Mouse (Mus musculus): ENCODE results near the gene Kif1b. TPM values are rescaled to one million over a fixed set of nuclear protein-coding genes. Genes with fewer than 3 reads are reported as not detected.

Kif1b gene
- total and polyA plus RNA-seq, 2 experiments from 2014 or later: 215 to 425 TPM

- Histone ChIP-seq H3K4me1 (ENCODE audit: insufficient read depth, low read length) (peaks cover 4% of the 10 kb centered on the region; the same call in 1 of the 2 replicates), H3K36me3 (ENCODE audit: insufficient read depth, low read length) (peaks cover under 1% of the 10 kb centered on the region; the same call in 1 of the 2 replicates), H3K4me3 (ENCODE audit: low read depth, low read length) (peak overlapping the region; percentile 62), H3K27ac (ENCODE audit: low read depth, low read length) (no peak overlapping the region), H3K9ac (replicated peaks; ENCODE audit: low read length, poor library complexity, severe bottlenecking) (peak overlapping the region; percentile 75; the same call in 1 of the 2 replicates), H3K4me2 (ENCODE audit: low read depth, low read length, poor library complexity, severe bottlenecking) (peak overlapping the region; percentile 60; the same call in 1 of the 2 replicates), H3K9me3 (ENCODE audit: low read length) (no peaks in the 10 kb centered on the region), H3K27me3 (ENCODE audit: insufficient read depth, low read length) (no peaks in the 10 kb centered on the region)
- no peak for DNase-seq (ENCODE audit: low spot score)
- no peak for TF ChIP-seq CTCF (IDR thresholded peaks at IDR 0.05)
- ATAC-seq (ENCODE audit: low FRiP score): no peak
- 66% methylated on average over 18 of the region's 18 CpGs for WGBS
These were observed 171.2 kb downstream of the Kif1b start for GRCm38 (mm10) chr4:149136116-149136850.

DNA sequence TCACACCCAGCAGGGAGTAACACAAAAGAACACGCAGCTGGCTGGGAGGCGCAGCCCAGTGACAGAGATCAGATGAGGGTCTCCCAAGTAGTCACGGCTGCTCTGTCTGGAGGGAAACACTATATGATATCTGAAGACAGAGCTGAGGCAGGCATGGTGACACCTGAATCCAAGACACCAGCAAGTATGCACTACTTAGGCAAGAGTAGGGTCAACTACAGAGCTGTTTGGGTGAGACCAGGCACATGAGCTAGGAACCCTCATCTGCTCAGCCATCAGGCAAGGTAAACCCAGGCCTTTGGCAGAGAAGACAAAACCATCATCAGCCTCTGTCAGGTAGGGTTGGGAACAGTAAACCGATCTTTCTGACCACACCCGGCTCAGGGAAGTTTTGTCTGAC, 174.1 kb downstream of the Kif1b start:
- Histone ChIP-seq H3K27ac (ENCODE audit: low read depth, low read length) (no peak overlapping the region), H3K4me2 (ENCODE audit: low read depth, low read length, poor library complexity, severe bottlenecking) (no peak overlapping the region), H3K27me3 (ENCODE audit: insufficient read depth, low read length) (no peaks in the 10 kb centered on the region), H3K4me1 (ENCODE audit: insufficient read depth, low read length) (peaks cover 4% of the 10 kb centered on the region; the same call in 1 of the 2 replicates), H3K4me3 (ENCODE audit: low read depth, low read length) (no peak overlapping the region), H3K9me3 (ENCODE audit: low read length) (no peaks in the 10 kb centered on the region), H3K9ac (replicated peaks; ENCODE audit: low read length, poor library complexity, severe bottlenecking) (no peak overlapping the region), H3K36me3 (ENCODE audit: insufficient read depth, low read length) (peaks cover 9% of the 10 kb centered on the region)
- no peak for TF ChIP-seq CTCF (IDR thresholded peaks at IDR 0.05)
- no peak for ATAC-seq (ENCODE audit: low FRiP score)
- 86% methylated on average over 5 of the region's 5 CpGs for WGBS
- no peak for DNase-seq (ENCODE audit: low spot score)

DNA sequence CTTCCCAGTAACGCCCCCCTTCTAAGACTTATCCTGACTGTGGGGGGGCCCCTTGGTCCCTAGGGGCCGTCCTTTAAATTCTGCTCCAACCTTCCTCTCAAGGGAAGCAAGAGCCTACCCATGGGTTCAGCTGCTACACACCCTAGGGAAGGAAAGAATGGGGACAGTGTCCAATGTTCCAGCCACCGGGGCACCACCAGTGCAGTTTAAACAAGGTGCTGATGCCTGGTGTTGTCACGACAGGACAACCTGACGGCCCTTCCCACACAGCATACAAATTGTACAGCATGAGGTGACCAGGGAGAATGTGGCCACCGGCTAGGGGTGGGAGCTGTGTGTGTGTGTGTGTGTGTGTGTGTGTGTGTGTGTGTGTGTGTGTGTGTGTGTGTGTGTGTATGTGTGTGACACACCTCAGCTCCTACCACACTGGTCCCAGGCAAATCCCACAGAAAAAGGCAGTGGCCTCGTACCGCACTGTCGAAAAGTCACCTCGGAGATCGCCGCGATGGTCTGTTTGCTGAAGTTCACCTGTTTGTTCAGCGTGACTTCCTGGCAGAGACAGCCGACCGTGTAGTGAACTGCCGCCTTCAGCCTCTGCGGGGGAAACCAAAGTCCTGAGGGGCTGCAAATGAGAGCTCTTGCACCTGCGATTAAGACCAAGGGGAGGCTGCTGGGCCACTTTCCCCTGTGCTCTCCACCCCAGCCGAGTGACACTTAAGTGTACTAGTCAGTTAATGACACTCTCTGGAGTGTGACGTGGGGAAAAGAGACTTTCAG, 175.5 kb downstream of the Kif1b start:
- no peaks in the 10 kb centered on the region for H3K9me3 ChIP-seq (ENCODE audit: low read length)
- DNase-seq (ENCODE audit: low spot score) (no peak), ATAC-seq (ENCODE audit: low FRiP score) (no peak)
- H3K9ac ChIP-seq (replicated peaks; ENCODE audit: low read length, poor library complexity, severe bottlenecking): no peak overlapping the region
- H3K4me2 ChIP-seq (ENCODE audit: low read depth, low read length, poor library complexity, severe bottlenecking): no peak overlapping the region
- WGBS: 91% methylated on average over 21 of the region's 21 CpGs
- no peak overlapping the region for H3K4me3 ChIP-seq (ENCODE audit: low read depth, low read length)
- H3K27ac ChIP-seq (ENCODE audit: low read depth, low read length): no peak overlapping the region
- H3K36me3 ChIP-seq (ENCODE audit: insufficient read depth, low read length): peaks cover 10% of the 10 kb centered on the region
- peaks cover 4% of the 10 kb centered on the region; the same call in 1 of the 2 replicates for H3K4me1 ChIP-seq (ENCODE audit: insufficient read depth, low read length)
- H3K27me3 ChIP-seq (ENCODE audit: insufficient read depth, low read length): no peaks in the 10 kb centered on the region
- TF ChIP-seq CTCF (IDR thresholded peaks at IDR 0.05): no peak

GRCm38 (mm10) chr4:149131021-149131752, 176.3 kb downstream of the Kif1b start:
- no peaks in the 10 kb centered on the region for H3K9me3 ChIP-seq (ENCODE audit: low read length)
- no peak overlapping the region for H3K9ac ChIP-seq (replicated peaks; ENCODE audit: low read length, poor library complexity, severe bottlenecking)
- no peak for TF ChIP-seq CTCF (IDR thresholded peaks at IDR 0.05)
- peaks cover 10% of the 10 kb centered on the region for H3K36me3 ChIP-seq (ENCODE audit: insufficient read depth, low read length)
- H3K27me3 ChIP-seq (ENCODE audit: insufficient read depth, low read length): no peaks in the 10 kb centered on the region
- no peak overlapping the region for H3K4me3 ChIP-seq (ENCODE audit: low read depth, low read length)
- WGBS: 93% methylated on average over 23 of the region's 23 CpGs
- ATAC-seq (ENCODE audit: low FRiP score): no peak
- DNase-seq (ENCODE audit: low spot score): no peak
- H3K4me2 ChIP-seq (ENCODE audit: low read depth, low read length, poor library complexity, severe bottlenecking): no peak overlapping the region
- H3K4me1 ChIP-seq (ENCODE audit: insufficient read depth, low read length): no peaks in the 10 kb centered on the region
- no peak overlapping the region for H3K27ac ChIP-seq (ENCODE audit: low read depth, low read length)

DNA sequence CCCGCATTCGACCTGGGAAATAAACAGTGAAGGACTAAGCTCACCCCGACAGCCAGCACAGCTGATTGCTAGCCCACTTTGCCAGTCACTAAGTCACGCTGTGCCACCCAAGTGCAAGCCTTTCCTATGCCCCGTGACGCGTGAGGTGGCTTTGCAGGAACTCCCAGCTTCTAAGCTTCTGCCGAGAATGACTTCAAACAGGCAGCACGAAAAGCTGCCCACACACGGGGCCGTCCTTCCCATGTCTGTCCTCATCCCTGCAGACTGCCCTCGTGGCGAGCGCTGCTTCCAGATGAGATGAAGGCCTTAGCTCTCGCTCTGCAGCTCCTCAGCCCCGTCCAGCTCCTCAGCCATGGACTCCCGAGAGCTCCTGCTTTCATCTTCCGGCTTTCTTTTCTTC, 179.0 kb downstream of the Kif1b start:
- Histone ChIP-seq H3K27me3 (ENCODE audit: insufficient read depth, low read length) (no peaks in the 10 kb centered on the region), H3K9me3 (ENCODE audit: low read length) (no peaks in the 10 kb centered on the region), H3K4me3 (ENCODE audit: low read depth, low read length) (no peak overlapping the region), H3K36me3 (ENCODE audit: insufficient read depth, low read length) (peaks cover 10% of the 10 kb centered on the region), H3K9ac (replicated peaks; ENCODE audit: low read length, poor library complexity, severe bottlenecking) (no peak overlapping the region), H3K27ac (ENCODE audit: low read depth, low read length) (no peak overlapping the region), H3K4me2 (ENCODE audit: low read depth, low read length, poor library complexity, severe bottlenecking) (no peak overlapping the region), H3K4me1 (ENCODE audit: insufficient read depth, low read length) (no peaks in the 10 kb centered on the region)
- 84% methylated on average over 18 of the region's 18 CpGs for WGBS
- TF ChIP-seq CTCF (IDR thresholded peaks at IDR 0.05): no peak
- ATAC-seq (ENCODE audit: low FRiP score): no peak
- DNase-seq (ENCODE audit: low spot score): no peak

All from midbrain, postnatal 0 days (tissue).